Mouse (Mus musculus) ES-Bruce4 (cell line): Measurements from ENCODE around the gene Stac. TPM values are rescaled to one million over a fixed set of nuclear protein-coding genes. Genes with fewer than 3 reads are reported as not detected.

ENCODE experiments used
- H3K27ac ChIP-seq: 2 replicates; pipeline ENCODE4 v1.5.1; 2012; ENCODE audit warnings: low read length, inconsistent platforms; ENCODE audit not compliant: insufficient read depth
- H3K27me3 ChIP-seq: 2 replicates; pipeline ENCODE4 v1.6.1; 2012; ENCODE audit warnings: mild to moderate bottlenecking, low read length, inconsistent platforms; ENCODE audit not compliant: control insufficient read depth, poor library complexity, insufficient read depth, severe bottlenecking
- H3K36me3 ChIP-seq: 2 replicates; pipeline ENCODE4 v1.6.1; 2012; ENCODE audit warnings: inconsistent platforms, mild to moderate bottlenecking, low read length, moderate library complexity; ENCODE audit not compliant: control insufficient read depth, poor library complexity, insufficient read depth, severe bottlenecking
- H3K4me1 ChIP-seq: one replicate; pipeline ENCODE4 v1.8.1; 2011; ENCODE audit warnings: low read length; ENCODE audit not compliant: control insufficient read depth, insufficient read depth
- H3K4me3 ChIP-seq: 2 replicates; pipeline ENCODE4 v1.5.1; 2011; ENCODE audit warnings: low read depth, mild to moderate bottlenecking, low read length
- H3K9ac ChIP-seq: 2 replicates; pipeline ENCODE4 v1.6.1; 2012; ENCODE audit warnings: low read depth, mild to moderate bottlenecking, inconsistent platforms; ENCODE audit not compliant: poor library complexity, severe bottlenecking
- H3K9me3 ChIP-seq: replicated peaks from 2 replicates; pipeline ENCODE4 v1.6.1; 2012; ENCODE audit warnings: mild to moderate bottlenecking, low read length, inconsistent platforms; ENCODE audit not compliant: control insufficient read depth, poor library complexity, insufficient read depth, severe bottlenecking
- CTCF ChIP-seq: IDR thresholded peaks from one replicate; pipeline ENCODE4 v1.8.1; 2011; ENCODE audit warnings: low read depth, low read length
- EP300 ChIP-seq: IDR thresholded peaks from 2 replicates; pipeline ENCODE4 v1.6.1; 2011; ENCODE audit warnings: low read depth, low read length; ENCODE audit not compliant: insufficient read depth
- POLR2A ChIP-seq: IDR thresholded peaks from one replicate; pipeline ENCODE4 v1.8.1; 2011; ENCODE audit warnings: low read length; ENCODE audit not compliant: insufficient read depth
- polyA plus RNA-seq: library from polyadenylated mRNA; stranded (reverse); fragments of >200 nt; gene quantifications from 2 replicates; pipeline ENCODE4 v1.2.4, GENCODE M21; 2011; ENCODE audit warnings: low read depth; ENCODE audit not compliant: missing spikeins, insufficient read depth, insufficient read length

The Stac gene
- polyA plus RNA-seq, 1 experiment, result not detected

DNA sequence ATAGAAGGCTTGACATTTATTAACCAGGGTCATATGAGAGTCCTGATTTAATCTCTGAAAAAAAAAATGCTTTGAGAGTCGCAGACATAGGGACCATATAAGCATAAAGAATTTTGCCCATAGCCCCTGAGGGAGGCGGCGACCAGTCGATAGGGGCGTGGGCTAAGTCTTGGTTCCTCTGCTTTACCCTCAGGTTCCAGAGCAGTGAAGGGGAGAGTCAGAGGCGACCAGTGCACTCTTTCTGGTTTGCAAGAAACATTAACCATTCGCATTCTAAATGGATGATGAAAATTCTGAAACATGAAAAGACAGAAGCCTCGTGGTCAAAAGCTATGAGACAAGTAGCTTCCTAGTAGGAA is 139.2 kb downstream of the Stac start:
- TF ChIP-seq CTCF (no peak), POLR2A (no peak), EP300 (no peak)
- no peak overlapping the region for H3K4me3 ChIP-seq
- no peaks in the 10 kb centered on the region for H3K27me3 ChIP-seq
- H3K36me3 ChIP-seq, result no peaks in the 10 kb centered on the region
- H3K4me1 ChIP-seq, result no peaks in the 10 kb centered on the region
- H3K27ac ChIP-seq, result no peak overlapping the region
- H3K9me3 ChIP-seq, result no peaks in the 10 kb centered on the region
- H3K9ac ChIP-seq, result no peak overlapping the region

DNA sequence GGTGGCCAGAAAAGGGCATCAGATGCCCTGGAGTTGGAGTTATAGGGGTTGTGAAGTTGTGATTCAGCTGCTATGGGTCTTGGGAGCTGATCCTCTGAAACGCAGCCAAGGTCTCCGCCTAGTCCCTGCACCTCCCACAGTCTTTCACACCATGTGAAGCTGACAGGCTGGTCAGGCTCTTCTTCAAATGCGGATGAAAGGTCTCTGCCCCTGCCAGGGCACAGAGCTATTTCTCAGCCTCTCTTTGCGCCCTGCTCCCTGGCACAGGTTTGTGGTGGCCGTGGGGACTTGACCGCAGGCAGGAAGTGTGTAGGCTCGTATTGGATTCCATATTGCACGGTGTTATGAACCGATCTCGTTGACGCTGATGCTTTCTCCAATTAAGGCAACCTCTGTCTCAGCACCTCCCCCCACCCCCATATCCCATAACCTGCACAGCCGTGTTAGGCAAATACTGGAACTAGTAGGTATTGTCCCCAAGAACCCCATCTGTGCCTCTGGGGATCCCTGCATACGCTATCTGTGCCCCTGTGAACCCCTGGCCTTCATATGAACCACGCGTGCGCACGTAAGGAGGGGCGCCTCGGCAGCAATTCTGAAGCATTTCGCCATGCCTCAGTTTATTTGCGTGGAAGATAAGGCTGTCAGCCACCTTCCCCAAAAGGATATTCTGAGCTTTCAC is 139.7 kb downstream of the Stac start:
- no peak overlapping the region for H3K4me3 ChIP-seq
- H3K9ac ChIP-seq, result no peak overlapping the region
- H3K4me1 ChIP-seq, result no peaks in the 10 kb centered on the region
- no peak for TF ChIP-seq EP300
- no peak for TF ChIP-seq POLR2A
- no peak for TF ChIP-seq CTCF
- no peaks in the 10 kb centered on the region for H3K9me3 ChIP-seq
- no peaks in the 10 kb centered on the region for H3K27me3 ChIP-seq
- no peak overlapping the region for H3K27ac ChIP-seq
- H3K36me3 ChIP-seq, result no peaks in the 10 kb centered on the region

DNA sequence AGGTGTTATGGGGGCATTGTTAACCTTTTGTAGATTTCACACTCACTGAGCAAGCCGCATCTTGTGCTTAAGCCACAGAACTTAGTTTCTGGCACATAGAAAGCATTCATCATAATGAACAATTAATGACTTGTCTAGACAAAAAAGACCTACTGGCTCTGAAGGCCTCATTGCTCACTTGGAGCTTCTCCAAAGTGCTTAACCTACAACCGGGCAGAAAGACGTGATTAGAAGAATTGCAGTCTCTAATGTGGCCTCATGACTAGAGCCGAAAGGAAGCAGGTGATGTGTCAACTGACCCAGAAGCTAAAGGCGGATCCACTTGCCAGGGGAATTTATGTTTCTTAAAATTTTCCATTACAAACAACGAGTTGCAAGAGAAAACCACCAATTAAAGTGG is 147.5 kb downstream of the Stac start:
- no peak for TF ChIP-seq POLR2A
- no peak for TF ChIP-seq CTCF
- TF ChIP-seq EP300, result no peak
- H3K27ac ChIP-seq, result no peak overlapping the region
- H3K27me3 ChIP-seq, result no peaks in the 10 kb centered on the region
- no peaks in the 10 kb centered on the region for H3K4me1 ChIP-seq
- H3K9me3 ChIP-seq, result no peaks in the 10 kb centered on the region
- no peak overlapping the region for H3K4me3 ChIP-seq
- no peak overlapping the region for H3K9ac ChIP-seq
- no peaks in the 10 kb centered on the region for H3K36me3 ChIP-seq

DNA sequence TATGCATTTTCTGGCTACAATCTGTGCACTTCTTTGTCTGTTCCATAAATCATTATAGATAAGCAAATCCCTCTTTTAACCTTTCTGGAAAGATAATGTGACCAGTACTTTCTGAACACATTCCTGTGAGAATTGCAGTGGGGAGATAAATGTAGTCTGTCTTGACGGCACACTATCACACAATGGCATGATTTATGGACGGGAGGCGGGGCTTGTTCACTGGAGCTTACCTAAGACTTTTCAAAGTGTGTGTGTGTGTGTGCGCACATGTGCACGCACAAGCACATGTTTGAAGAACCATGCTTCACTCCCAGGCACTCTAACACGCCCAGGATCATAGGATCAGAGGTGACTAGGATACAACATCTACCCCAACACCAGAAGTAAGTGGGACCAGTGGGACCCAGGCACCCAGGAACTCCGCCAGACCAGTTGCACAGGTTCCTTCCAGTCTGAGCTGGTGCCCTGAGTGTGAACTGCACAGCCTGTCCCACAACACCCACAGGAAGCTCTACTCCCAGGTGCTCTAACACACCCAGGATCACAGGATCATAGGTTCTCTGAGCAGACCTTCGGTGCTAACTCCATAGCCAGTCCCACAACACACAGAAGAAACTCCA is 154.6 kb downstream of the Stac start:
- TF ChIP-seq POLR2A (no peak), EP300 (no peak), CTCF (no peak)
- H3K9me3 ChIP-seq, result no peaks in the 10 kb centered on the region
- H3K9ac ChIP-seq, result no peak overlapping the region
- H3K27me3 ChIP-seq, result no peaks in the 10 kb centered on the region
- no peak overlapping the region for H3K4me3 ChIP-seq
- no peaks in the 10 kb centered on the region for H3K4me1 ChIP-seq
- H3K36me3 ChIP-seq, result no peaks in the 10 kb centered on the region
- H3K27ac ChIP-seq, result no peak overlapping the region

DNA sequence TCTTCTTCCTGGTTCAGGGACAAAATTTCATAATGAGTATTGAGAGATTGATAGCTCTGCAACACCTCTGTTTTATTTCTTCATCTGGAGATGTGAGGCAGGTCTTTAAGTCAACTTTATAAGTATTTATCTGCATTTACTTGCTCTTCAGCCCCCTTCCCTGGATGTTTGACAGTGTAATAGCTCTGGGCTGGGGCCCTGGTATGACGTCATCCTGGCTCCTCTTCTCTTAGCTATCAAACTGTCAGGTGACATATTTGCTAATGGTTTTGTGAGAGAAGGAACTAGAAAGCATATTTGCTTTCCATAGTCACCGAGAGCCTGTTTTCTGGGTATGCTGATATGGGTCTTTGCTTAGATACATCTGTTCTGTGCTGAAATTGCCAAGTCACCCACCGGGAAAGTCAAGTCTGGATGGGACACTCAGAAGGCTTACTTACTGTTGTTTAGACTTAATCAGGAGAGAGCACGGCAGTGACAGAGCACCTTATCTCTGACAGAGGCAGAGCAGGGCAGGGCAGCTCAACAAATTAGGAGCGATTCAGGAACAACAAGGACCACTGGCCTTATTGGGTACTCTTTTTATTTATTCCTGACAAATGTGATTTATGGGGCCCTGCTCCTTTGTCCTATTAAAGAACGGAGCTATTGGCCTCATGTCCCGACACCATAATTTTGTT is 155.3 kb downstream of the Stac start:
- Histone ChIP-seq H3K4me3 (no peak overlapping the region), H3K4me1 (no peaks in the 10 kb centered on the region), H3K27me3 (no peaks in the 10 kb centered on the region), H3K36me3 (no peaks in the 10 kb centered on the region), H3K9ac (no peak overlapping the region), H3K9me3 (no peaks in the 10 kb centered on the region), H3K27ac (no peak overlapping the region)
- TF ChIP-seq CTCF (no peak), EP300 (no peak), POLR2A (no peak)

DNA sequence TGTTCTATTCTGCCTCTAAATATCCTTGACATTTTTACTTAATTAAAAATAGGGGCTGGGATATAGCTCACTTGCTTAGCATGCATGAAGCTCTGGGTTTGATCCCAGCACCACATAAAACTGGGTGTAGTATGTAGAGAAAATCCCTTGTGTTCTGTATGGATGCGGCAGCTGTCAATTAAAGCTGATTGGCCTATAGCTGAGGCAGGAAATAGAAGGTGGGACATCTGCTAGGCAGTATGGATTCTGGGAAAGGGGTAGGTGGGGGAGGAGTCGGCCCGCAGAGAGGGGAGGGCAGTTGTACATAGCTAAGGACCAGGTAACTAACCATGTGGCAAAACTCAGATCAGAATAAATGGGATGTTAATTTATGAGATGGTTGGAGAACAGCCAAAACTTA is 166.3 kb downstream of the Stac start:
- H3K9ac ChIP-seq, result no peak overlapping the region

More for the DNA sequence above, 166.3 kb downstream of the Stac start:
- Histone ChIP-seq H3K36me3 (no peaks in the 10 kb centered on the region), H3K9me3 (no peaks in the 10 kb centered on the region), H3K27me3 (no peaks in the 10 kb centered on the region), H3K27ac (no peak overlapping the region), H3K4me3 (no peak overlapping the region), H3K4me1 (peaks cover 2% of the 10 kb centered on the region)
- TF ChIP-seq CTCF (no peak), POLR2A (no peak), EP300 (no peak)
